Mouse (Mus musculus) heart, embryonic 11.5 days (tissue): ENCODE measurements around the gene Mknk1. TPM values are rescaled to one million over a fixed set of nuclear protein-coding genes. Genes with fewer than 3 reads are reported as not detected.

Experiments used
- ATAC-seq: fragments of 200-750 bp; cut with Nextera tagmentation; replicated peaks from 2 replicates; pipeline ENCODE4 v1.8.0; 2017; ENCODE audit warnings: moderate library complexity; ENCODE audit not compliant: insufficient number of reproducible peaks, low FRiP score, low TSS enrichment
- H3K27ac ChIP-seq: fragments of 300-500 bp; sonication (generic); 2 replicates; pipeline ENCODE4 v1.5.1; 2014; ENCODE audit warnings: mild to moderate bottlenecking, low read depth, low read length
- H3K27me3 ChIP-seq: fragments of 300-500 bp; sonication (generic); 2 replicates; pipeline ENCODE4 v1.6.1; 2014; ENCODE audit warnings: mild to moderate bottlenecking, low read length, mixed read lengths; ENCODE audit not compliant: control insufficient read depth, insufficient read depth
- H3K36me3 ChIP-seq: fragments of 300-500 bp; sonication (generic); 2 replicates; pipeline ENCODE4 v1.6.1; 2014; ENCODE audit warnings: mild to moderate bottlenecking, low read length, moderate library complexity, mixed read lengths; ENCODE audit not compliant: control insufficient read depth, insufficient read depth
- H3K4me1 ChIP-seq: fragments of 300-500 bp; sonication (generic); 2 replicates; pipeline ENCODE4 v1.6.1; 2014; ENCODE audit warnings: low read length; ENCODE audit not compliant: control insufficient read depth, insufficient read depth
- H3K4me2 ChIP-seq: fragments of 300-500 bp; sonication (generic); 2 replicates; pipeline ENCODE4 v1.6.1; 2014; ENCODE audit warnings: mild to moderate bottlenecking, moderate library complexity
- H3K4me3 ChIP-seq: fragments of 300-500 bp; sonication (generic); 2 replicates; pipeline ENCODE4 v1.5.1; 2014; ENCODE audit warnings: low read depth, low read length
- H3K9ac ChIP-seq: fragments of 300-500 bp; sonication (generic); 2 replicates; pipeline ENCODE4 v1.6.1; 2014; ENCODE audit warnings: mild to moderate bottlenecking, low read depth, low read length, moderate library complexity
- H3K9me3 ChIP-seq: fragments of 300-500 bp; sonication (generic); replicated peaks from 2 replicates; pipeline ENCODE4 v1.6.1; 2016; ENCODE audit warnings: low read length; ENCODE audit not compliant: control insufficient read depth
- WGBS: fragments of 180-500 bp; shearing (Covaris S2); extraction: QIAGEN DNeasy Blood & Tissue Kit; methylation state at CpG from one replicate; pipeline ENCODE4 v1.1.7; 2014; ENCODE audit not compliant: insufficient replicate concordance; 5-methylcytosine and 5-hydroxymethylcytosine counted together
- polyA plus RNA-seq: library from polyadenylated mRNA; unstranded; fragments of >200 nt; fragmentation: Nextera tagmentation; extraction: Ambion mirVana; gene quantifications from 2 replicates; pipeline ENCODE4 v1.2.1, GENCODE M21; 2014

Gene Mknk1
- polyA plus RNA-seq, 1 experiment from 2014 or later = 18.8 TPM

DNA sequence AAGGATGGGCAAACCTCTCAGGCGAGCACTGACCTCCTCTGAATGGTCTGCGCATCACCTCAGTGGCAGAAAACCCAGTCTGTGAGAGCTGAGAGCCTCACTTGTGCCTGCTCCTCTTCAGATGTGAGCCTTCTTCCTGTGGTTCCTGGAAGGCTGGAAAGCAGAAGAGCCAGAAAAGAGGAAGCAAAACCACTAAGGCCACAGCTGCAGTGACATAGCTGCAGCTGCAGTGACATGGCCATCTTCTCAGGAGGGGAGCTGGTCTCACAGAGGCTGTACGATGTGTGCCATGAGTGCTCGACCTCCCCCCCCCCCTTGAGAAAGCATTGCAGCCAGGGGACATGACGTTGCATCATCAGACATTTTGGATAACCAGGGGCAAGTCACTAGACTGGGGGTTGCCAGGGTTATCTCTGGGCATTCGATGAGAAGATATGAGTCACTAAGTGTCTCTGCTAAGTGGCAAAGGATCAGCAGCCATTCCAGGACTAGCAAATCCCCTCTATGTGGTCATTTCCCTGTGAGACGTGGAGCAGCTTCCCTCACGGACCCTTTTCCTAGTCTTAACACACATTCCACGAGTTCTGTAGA, 18.4 kb downstream of the Mknk1 start:
- Histone ChIP-seq H3K9me3 (no peaks in the 10 kb centered on the region), H3K9ac (no peak overlapping the region), H3K27ac (no peak overlapping the region), H3K27me3 (no peaks in the 10 kb centered on the region), H3K4me3 (no peak overlapping the region), H3K4me2 (no peak overlapping the region), H3K36me3 (peaks cover 9% of the 10 kb centered on the region; the same call in 1 of the 2 replicates), H3K4me1 (peaks cover 12% of the 10 kb centered on the region)
- WGBS = 67% methylated on average over 9 of the region's 9 CpGs
- ATAC-seq = no peak

DNA sequence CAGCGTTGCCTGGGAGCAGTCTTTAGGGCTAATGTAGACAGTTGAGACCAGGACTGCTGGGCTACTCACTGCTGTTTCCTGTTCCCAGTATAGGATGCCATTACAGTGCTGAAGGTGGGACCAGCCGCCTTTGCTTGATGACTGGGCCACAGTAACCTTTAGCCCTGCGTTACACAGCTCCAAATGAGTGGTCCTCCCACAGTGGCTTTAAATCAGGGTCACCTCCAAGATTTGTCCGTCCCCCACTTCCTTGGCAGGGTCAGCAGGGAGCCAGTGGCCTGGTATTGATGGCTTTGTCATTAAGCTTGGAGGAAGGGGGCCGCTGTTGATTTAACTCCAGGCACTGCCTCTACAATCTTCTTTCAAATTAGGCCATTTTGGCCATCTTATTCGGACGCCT, 24.4 kb downstream of the Mknk1 start:
- no peak for ATAC-seq
- peaks cover 13% of the 10 kb centered on the region for H3K36me3 ChIP-seq

DNA sequence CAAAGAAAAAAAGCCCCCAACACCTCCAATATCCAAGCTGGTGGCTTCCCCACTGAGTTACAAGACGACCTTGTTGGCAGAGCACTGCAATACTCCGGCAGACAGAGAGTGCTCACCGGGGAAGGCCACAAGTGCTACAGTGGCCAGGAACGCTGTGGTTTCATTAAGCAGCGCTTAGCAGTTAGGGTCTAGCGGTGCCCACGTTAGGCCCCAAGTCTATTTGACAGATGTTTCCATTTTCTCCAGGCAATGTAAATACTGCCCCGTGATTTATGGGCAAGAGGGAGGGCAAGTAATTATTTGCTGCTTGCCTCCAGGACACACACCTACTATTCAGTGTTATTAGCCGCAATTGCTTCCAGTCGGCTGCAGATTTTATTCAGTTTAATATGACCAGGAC, 24.9 kb downstream of the Mknk1 start:
- Histone ChIP-seq H3K27me3 (no peaks in the 10 kb centered on the region), H3K4me2 (no peak overlapping the region), H3K9ac (no peak overlapping the region), H3K36me3 (peaks cover 13% of the 10 kb centered on the region), H3K4me1 (no peaks in the 10 kb centered on the region), H3K27ac (no peak overlapping the region), H3K4me3 (no peak overlapping the region), H3K9me3 (no peaks in the 10 kb centered on the region)
- ATAC-seq = no peak
- 68% methylated on average over 10 of the region's 10 CpGs for WGBS

More for the DNA sequence above, 24.4 kb downstream of the Mknk1 start:
- Histone ChIP-seq H3K27me3 (no peaks in the 10 kb centered on the region), H3K9me3 (no peaks in the 10 kb centered on the region), H3K9ac (no peak overlapping the region), H3K4me2 (no peak overlapping the region), H3K4me3 (no peak overlapping the region), H3K4me1 (no peaks in the 10 kb centered on the region), H3K27ac (no peak overlapping the region)
- 83% methylated on average over 7 of the region's 7 CpGs for WGBS

DNA sequence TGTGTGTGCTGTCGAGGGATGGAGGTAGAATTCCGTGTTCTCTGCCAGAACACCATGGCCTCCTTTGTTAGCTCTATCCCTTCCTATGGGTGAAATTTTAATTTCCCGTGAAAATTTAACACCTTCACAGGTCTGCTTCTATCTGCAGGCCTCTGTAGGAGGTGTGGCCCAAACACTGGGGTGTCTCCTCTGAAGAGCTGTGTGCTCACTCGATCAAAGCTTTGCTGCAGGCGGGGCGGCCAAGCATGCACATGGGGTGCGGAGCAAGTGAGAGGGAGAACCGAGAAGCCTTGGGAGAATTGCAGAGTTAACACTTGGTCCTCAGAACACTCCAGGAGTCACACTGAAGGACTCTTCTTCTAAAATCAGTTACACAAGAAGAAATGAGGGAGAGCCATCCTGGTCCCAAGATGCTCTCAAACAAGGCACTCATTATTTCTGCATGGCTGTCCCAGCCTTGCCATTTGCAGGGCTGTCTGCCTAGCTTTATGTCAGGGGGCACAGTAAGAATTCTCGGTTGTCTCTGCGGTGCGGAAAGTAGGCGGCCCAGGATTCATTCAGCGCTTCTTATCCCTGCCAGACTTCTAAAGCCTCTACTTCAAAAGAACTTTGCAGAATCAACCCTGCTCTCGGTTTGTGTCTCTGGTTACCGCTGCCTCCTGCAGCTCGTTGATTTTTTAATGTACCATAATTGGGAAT, 30.7 kb downstream of the Mknk1 start:
- H3K9ac ChIP-seq = no peak overlapping the region
- no peak overlapping the region for H3K27ac ChIP-seq
- H3K36me3 ChIP-seq = peaks cover 4% of the 10 kb centered on the region
- ATAC-seq = no peak
- no peaks in the 10 kb centered on the region for H3K9me3 ChIP-seq
- no peaks in the 10 kb centered on the region for H3K4me1 ChIP-seq
- H3K4me3 ChIP-seq = no peak overlapping the region
- H3K27me3 ChIP-seq = no peaks in the 10 kb centered on the region
- no peak overlapping the region for H3K4me2 ChIP-seq
- WGBS = 38% methylated on average over 16 of the region's 16 CpGs

DNA sequence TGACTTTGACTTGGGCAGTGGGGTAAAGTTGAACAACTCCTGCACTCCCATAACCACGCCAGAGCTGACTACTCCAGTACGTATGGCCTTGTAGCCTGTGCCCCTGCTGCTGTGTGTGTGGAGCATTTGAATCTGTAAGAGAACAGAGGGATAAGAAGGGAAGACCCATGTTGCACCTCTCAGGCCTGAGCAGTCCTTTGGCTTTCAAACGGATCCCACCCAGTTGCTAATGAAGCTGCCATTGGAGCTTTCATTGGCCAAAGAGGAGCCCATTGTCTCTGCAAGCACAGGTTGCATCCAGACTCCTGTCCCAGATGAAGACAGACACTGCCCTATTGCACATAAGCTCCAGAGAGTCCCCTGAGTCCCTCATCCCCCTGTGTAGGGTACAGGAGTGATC, 34.2 kb downstream of the Mknk1 start:
- H3K9ac ChIP-seq = no peak overlapping the region
- 84% methylated on average over 3 of the region's 3 CpGs for WGBS
- H3K4me1 ChIP-seq = peaks cover 6% of the 10 kb centered on the region
- H3K4me2 ChIP-seq = no peak overlapping the region
- ATAC-seq = no peak
- no peak overlapping the region for H3K27ac ChIP-seq
- no peaks in the 10 kb centered on the region for H3K27me3 ChIP-seq
- no peaks in the 10 kb centered on the region for H3K9me3 ChIP-seq
- no peak overlapping the region for H3K4me3 ChIP-seq
- peaks cover 7% of the 10 kb centered on the region for H3K36me3 ChIP-seq

DNA sequence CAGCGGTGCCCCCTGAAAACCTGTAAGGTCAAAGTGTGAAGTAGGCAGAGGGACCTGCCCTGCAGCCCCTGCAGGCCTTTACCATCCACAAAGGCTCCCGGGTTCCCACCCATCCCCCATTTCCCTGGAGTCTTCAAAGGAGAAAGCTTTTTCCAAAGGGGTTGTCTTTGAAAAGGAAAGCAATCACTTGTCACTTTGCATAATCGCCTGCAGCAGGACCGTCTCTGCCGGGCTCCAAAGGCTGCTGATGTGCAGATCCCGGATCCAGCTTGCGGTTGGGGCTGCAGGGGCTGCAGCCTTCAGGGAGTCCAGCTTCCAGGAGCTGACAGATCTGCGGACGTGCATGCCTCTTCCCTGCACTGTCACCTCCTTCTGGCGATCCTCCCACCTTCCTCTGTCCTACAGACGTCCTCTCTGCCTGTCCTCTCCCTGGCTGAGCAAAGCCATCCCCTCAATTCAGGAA, 39.2 kb downstream of the Mknk1 start:
- H3K9me3 ChIP-seq = no peaks in the 10 kb centered on the region
- no peak overlapping the region for H3K27ac ChIP-seq
- H3K4me1 ChIP-seq = peaks cover 9% of the 10 kb centered on the region
- no peak overlapping the region for H3K9ac ChIP-seq
- 5% methylated on average over 11 of the region's 11 CpGs for WGBS
- ATAC-seq = peak; percentile 58; the same call in 1 of the 2 replicates
- peaks cover 3% of the 10 kb centered on the region; the same call in 1 of the 2 replicates for H3K36me3 ChIP-seq
- peak overlapping the region; percentile 54 for H3K4me2 ChIP-seq
- H3K4me3 ChIP-seq = no peak overlapping the region
- H3K27me3 ChIP-seq = no peaks in the 10 kb centered on the region; the same call in 1 of the 2 replicates

- peaks cover 9% of the 10 kb centered on the region for H3K4me1 ChIP-seq
- ATAC-seq = no peak
- no peak overlapping the region; the same call in 1 of the 2 replicates for H3K4me2 ChIP-seq
- no peak overlapping the region for H3K27ac ChIP-seq
- H3K9ac ChIP-seq = no peak overlapping the region
- H3K9me3 ChIP-seq = no peaks in the 10 kb centered on the region
- H3K4me3 ChIP-seq = no peak overlapping the region
- 45% methylated on average over 9 of the region's 9 CpGs for WGBS
- peaks cover 3% of the 10 kb centered on the region; the same call in 1 of the 2 replicates for H3K36me3 ChIP-seq
- H3K27me3 ChIP-seq = no peaks in the 10 kb centered on the region; the same call in 1 of the 2 replicates
These were observed 39.8 kb downstream of the Mknk1 start for GRCm38 (mm10) chr4:115878828-115879227.

- Histone ChIP-seq H3K9ac (no peak overlapping the region), H3K4me2 (no peak overlapping the region), H3K27ac (no peak overlapping the region), H3K36me3 (no peaks in the 10 kb centered on the region), H3K9me3 (no peaks in the 10 kb centered on the region), H3K4me1 (peaks cover 9% of the 10 kb centered on the region), H3K4me3 (no peak overlapping the region), H3K27me3 (no peaks in the 10 kb centered on the region; the same call in 1 of the 2 replicates)
- ATAC-seq = no peak
- WGBS = 27% methylated on average over 1 of the region's 1 CpGs
These were observed 42.2 kb downstream of the Mknk1 start for GRCm38 (mm10) chr4:115881183-115881582.
